14 mouse cellular contexts compared by ENCODE assay signal in the genomic region with DNA sequence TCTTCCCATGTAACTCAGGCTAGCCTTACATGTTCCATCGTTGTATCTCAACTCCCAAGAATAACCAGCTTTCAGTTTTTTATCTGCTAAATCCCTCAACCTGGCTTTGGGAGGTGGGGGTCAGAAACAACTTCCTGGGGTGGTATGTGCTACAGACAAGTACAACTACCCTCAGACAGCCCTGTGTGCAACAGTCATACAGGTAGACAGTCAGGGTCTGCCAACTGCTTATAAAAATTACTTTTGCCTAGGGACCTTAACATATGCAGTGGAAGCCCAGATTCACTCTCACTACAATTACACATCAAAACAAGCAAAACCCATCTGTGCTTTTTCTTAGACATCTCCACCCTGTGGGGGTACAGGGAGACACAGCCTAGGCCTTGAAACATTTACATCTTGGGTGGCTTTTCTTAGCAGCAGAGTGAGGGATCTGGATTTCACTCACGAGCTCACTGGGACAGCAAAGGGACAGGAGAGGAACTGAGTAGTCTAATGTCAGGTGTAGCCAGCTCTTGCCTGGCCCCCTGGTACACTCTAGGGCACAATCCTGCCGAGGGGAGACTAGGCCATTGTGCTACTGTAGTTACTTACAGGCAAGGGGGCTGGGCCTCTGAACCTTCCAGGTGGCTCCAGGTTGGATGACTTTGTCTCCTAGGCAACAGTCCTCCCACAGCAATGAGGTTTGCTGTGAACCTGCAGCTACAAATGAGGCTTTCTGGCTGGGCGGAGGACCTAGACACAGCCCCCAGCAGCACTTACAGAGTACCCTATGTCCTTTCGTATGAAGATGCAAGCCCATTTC. TPM values are rescaled to one million over a fixed set of nuclear protein-coding genes. Genes with fewer than 3 reads are reported as not detected.
DNase-seq lines count a peak whose midpoint lies in the region; ATAC-seq and TF ChIP-seq lines count a peak whose summit lies in the region.
"Had no signal": no experiment of that assay in that cellular context is flagged by ENCODE, and none has a peak within 500 bp of the region (broad histone marks: within the 10 kb centered on the region; RNA-seq: fewer than 3 reads in every experiment).

No protein-coding gene starts in this region.

- H3K4me2 ChIP-seq in heart, embryonic 12.5 days = no peak overlapping the region
- H3K4me2 ChIP-seq: limb, embryonic 13.5 days had no signal

- 0 out of 2 replicates have a peak, but pooled peaks have one; percentile 1 for TF ChIP-seq CTCF in cortical plate, adult 2 months (IDR thresholded peaks at IDR 0.05; ENCODE audit: extremely low read depth, insufficient read depth, low read length)

- DNase-seq in layer of hippocampus, adult 11-12 months (ENCODE audit: low spot score) = peak; percentile 13
- DNase-seq in layer of hippocampus, postnatal 25 days (ENCODE audit: extremely low spot score in 1 of 2, low spot score in 1 of 2) = no peak
- peak; percentile 39 for DNase-seq in R1 (ENCODE audit: low read depth, low spot score)
- DNase-seq in left cerebral cortex, adult 8-10 months (ENCODE audit: low spot score in 2 of 2) = peak; percentile 28 to 55
- no peak for DNase-seq in thymus, postnatal 25 days
- DNase-seq: cerebellum, postnatal 25 days; heart, postnatal 10 days; kidney, adult 8-10 months; midbrain, embryonic 14.5 days had no signal

- H3K27me3 ChIP-seq in heart, embryonic 12.5 days (replicated peaks) = no peaks in the 10 kb centered on the region
- H3K27me3 ChIP-seq: limb, embryonic 13.5 days had no signal

- no peak for ATAC-seq in megakaryocyte-erythroid progenitor cell, adult 5-6 weeks (replicated peaks; ENCODE audit: low FRiP score, low TSS enrichment, poor library complexity, severe bottlenecking)
- no peak for ATAC-seq in heart, embryonic 12.5 days (ENCODE audit: insufficient number of reproducible peaks, low FRiP score)
- ATAC-seq: lung, postnatal 0 days had no signal

- peaks cover 17% of the 10 kb centered on the region for H3K9me3 ChIP-seq in heart, embryonic 12.5 days (replicated peaks)

- no peak overlapping the region for H3K27ac ChIP-seq in cortical plate, adult 2 months (ENCODE audit: insufficient read depth, low read length)
- no peak overlapping the region for H3K27ac ChIP-seq in heart, embryonic 12.5 days (ENCODE audit: poor library complexity, severe bottlenecking)
- H3K27ac ChIP-seq: limb, embryonic 13.5 days had no signal

- H3K9ac ChIP-seq in heart, embryonic 12.5 days = no peak overlapping the region
- H3K9ac ChIP-seq: limb, embryonic 13.5 days had no signal

- peaks cover 7% of the 10 kb centered on the region; the same call in 1 of the 2 replicates for H3K4me1 ChIP-seq in cortical plate, adult 2 months (ENCODE audit: control insufficient read depth, insufficient read depth, low read length)
- peaks cover 7% of the 10 kb centered on the region; the same call in 1 of the 2 replicates for H3K4me1 ChIP-seq in heart, embryonic 12.5 days (replicated peaks)

- no peaks in the 10 kb centered on the region for H3K36me3 ChIP-seq in heart, embryonic 12.5 days
- H3K36me3 ChIP-seq: limb, embryonic 13.5 days had no signal

- H3K4me3 ChIP-seq in cortical plate, adult 2 months (ENCODE audit: insufficient read depth, low read length) = no peak overlapping the region
- no peak overlapping the region for H3K4me3 ChIP-seq in heart, embryonic 12.5 days
- H3K4me3 ChIP-seq: limb, embryonic 13.5 days had no signal

- WGBS in heart, embryonic 12.5 days = 69% methylated on average over 5 of the region's 5 CpGs

- no peak for TF ChIP-seq POLR2A in cortical plate, adult 2 months (IDR thresholded peaks at IDR 0.05; ENCODE audit: extremely low read depth, insufficient read depth, low read length)

RNA-seq across cellular contexts. Expression of a gene that starts 13.1 kb away (rescaled TPM):
- not detected for total RNA-seq in layer of hippocampus, postnatal 25 days (2021)
- not detected in 2 replicates for polyA plus RNA-seq in cortical plate, adult 2 months (2012; rRNA removed)
- total RNA-seq in left cerebral cortex, adult 8-10 months (2022) = not detected
- not detected in 2 replicates for total RNA-seq in megakaryocyte-erythroid progenitor cell, adult 5-6 weeks (2014; fragmentation: Nextera tagmentation)
- total RNA-seq in megakaryocyte-erythroid progenitor cell, adult 5-6 weeks (2017) = not detected in 2 replicates
- not detected in 2 replicates for polyA plus RNA-seq in heart, embryonic 12.5 days (2016; fragmentation: Nextera tagmentation; extraction: Ambion mirVana)
- total RNA-seq: heart, postnatal 10 days had no signal
- polyA plus RNA-seq: limb, embryonic 13.5 days; lung, postnatal 0 days; midbrain, embryonic 14.5 days had no signal

RNA-seq across cellular contexts. Expression of a gene that starts 34.9 kb away (rescaled TPM):
- total RNA-seq in layer of hippocampus, postnatal 25 days (2021) = 10 to 100 TPM; 61.6 to 72.9 TPM
- polyA plus RNA-seq in cortical plate, adult 2 months (2012; rRNA removed) = 55.3 and 58.0 TPM in 2 replicates
- total RNA-seq in left cerebral cortex, adult 8-10 months (2022) = 10 to 100 TPM; 53.3 to 85.0 (median 64.7) TPM
- total RNA-seq in megakaryocyte-erythroid progenitor cell, adult 5-6 weeks (2014; fragmentation: Nextera tagmentation) = 107 and 111 TPM in 2 replicates
- total RNA-seq in megakaryocyte-erythroid progenitor cell, adult 5-6 weeks (2017) = 91.8 and 92.1 TPM in 2 replicates
- 54.8 and 55.0 TPM in 2 replicates for polyA plus RNA-seq in heart, embryonic 12.5 days (2016; fragmentation: Nextera tagmentation; extraction: Ambion mirVana)

Comparison
In these comparisons a context has a peak if more than half of its experiments do, and no peak if none do; other contexts are left out.
1. DNase-seq: peak in layer of hippocampus, adult 11-12 months (single experiment), R1 (single experiment) and left cerebral cortex, adult 8-10 months (2 of 2); none in layer of hippocampus, postnatal 25 days (0 of 2) and thymus, postnatal 25 days (single experiment).